Mouse (Mus musculus): ENCODE measurements around the gene Ncapd2. TPM values are rescaled to one million over a fixed set of nuclear protein-coding genes. Genes with fewer than 3 reads are reported as not detected.
A peak's percentile ranks its signal among the peaks of the same experiment; 100 is the strongest.

The Ncapd2 gene
- 34.7 TPM for polyA plus RNA-seq (2012; fragmentation: generic; extraction: Trizol)

DNA sequence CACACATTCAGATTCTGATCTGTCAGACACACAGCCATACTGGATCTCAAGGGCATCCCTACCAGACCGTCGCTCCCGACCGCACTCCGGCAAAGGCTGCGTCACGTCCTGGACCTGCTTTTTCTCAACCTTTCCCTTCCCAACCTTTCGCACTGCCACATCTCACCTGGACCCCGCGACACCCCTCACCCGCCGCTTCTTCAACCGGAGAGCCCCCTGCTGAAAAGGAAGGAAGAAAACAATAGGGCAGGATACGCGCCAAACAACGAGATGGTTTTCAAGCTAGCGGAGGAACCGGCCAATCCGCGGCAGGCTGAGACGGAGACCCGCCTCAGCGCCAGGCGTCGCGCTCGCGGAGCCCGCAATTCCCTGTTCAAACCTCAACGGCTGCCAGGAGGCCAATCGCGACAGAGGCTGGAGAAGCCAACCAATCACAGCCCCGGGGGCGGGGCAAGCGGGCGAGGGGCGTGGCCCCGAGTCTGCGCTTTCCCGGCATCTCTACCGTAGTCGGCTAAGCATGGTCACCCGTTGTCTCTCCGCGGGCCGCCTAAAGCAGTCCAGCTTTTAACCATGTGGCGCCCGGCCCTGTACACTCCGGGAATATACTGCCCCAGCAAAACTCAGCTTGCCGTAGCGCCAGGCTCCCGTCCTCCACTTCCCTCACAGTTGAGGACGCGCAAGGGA lies at the start of gene Ncapd2, which contains the start of gene Mrpl51:
Ncapd2 (minus strand) TSS at position 370 of the 684 bp plus-strand sequence.
Mrpl51 (plus strand) TSS at position 470 of the 684 bp plus-strand sequence.
- peak within 1 kb of the TSS; percentile 86 for H3K4me2 ChIP-seq (ENCODE audit: low read depth)
- peak within 1 kb of the TSS; percentile 92 for H3K4me3 ChIP-seq
- peak in 1 of 3 experiments; percentile 1 for TF ChIP-seq MYOD1 (IDR thresholded peaks at IDR 0.05; ENCODE audit: control insufficient read depth in 1 of 3, insufficient read length in 2 of 3, low read depth in 2 of 3)
- peak; percentile 86 for TF ChIP-seq E2F4 (IDR thresholded peaks at IDR 0.05; ENCODE audit: insufficient read depth)
- TF ChIP-seq SRF (IDR thresholded peaks at IDR 0.05; ENCODE audit: control insufficient read depth, insufficient read length, low read depth): no peak
- peak; percentile 23 for TF ChIP-seq POLR2AphosphoS2 (IDR thresholded peaks at IDR 0.05; ENCODE audit: insufficient read length, low read depth)
- TF ChIP-seq POLR2A (IDR thresholded peaks at IDR 0.05; ENCODE audit: insufficient read length, low read depth): peak; percentile 12
- H3K79me2 ChIP-seq (ENCODE audit: control insufficient read depth, insufficient read depth): peaks cover 57% of the 10 kb centered on the region
- peak within 1 kb of the TSS; percentile 71 for H3ac ChIP-seq (ENCODE audit: control insufficient read depth, insufficient read length)
- H3K27me3 ChIP-seq (ENCODE audit: control insufficient read depth, insufficient read depth, insufficient read length): no peaks in the 10 kb centered on the region
- H3K36me3 ChIP-seq (ENCODE audit: control insufficient read depth, insufficient read depth): peaks cover 22% of the 10 kb centered on the region

DNA sequence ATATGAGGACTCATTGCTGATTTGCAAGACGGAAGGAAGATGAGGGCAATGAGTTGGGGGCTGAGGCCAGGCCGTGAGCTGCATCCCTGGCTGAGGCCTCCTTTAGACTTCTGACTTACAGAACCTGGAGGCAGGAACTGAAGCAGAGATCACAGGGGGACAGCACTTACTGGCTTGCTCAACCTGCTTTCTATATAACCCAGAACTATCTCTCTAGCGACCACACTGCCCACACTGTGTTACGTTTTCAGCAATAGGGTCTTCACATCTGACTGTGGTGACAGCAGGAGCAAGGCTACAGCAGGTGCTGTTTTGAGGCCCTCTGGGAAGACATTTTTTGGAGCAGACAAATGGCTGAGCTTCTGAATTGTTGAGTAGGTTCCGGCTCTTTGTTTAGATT lies 49.1 kb upstream of the Ncapd2 start:
- H3ac ChIP-seq (ENCODE audit: control insufficient read depth, insufficient read length): no peak overlapping the region

GRCm38 (mm10) chr6:125239547-125239946 lies 48.0 kb upstream of the Ncapd2 start:
- Histone ChIP-seq H3K79me2 (ENCODE audit: control insufficient read depth, insufficient read depth) (no peaks in the 10 kb centered on the region), H3K36me3 (ENCODE audit: control insufficient read depth, insufficient read depth) (no peaks in the 10 kb centered on the region), H3K4me3 (no peak overlapping the region), H3ac (ENCODE audit: control insufficient read depth, insufficient read length) (no peak overlapping the region), H3K27me3 (ENCODE audit: control insufficient read depth, insufficient read depth, insufficient read length) (no peaks in the 10 kb centered on the region), H3K4me2 (ENCODE audit: low read depth) (no peak overlapping the region)
- TF ChIP-seq USF1 (IDR thresholded peaks at IDR 0.05; ENCODE audit: low read depth) (no peak), REST (IDR thresholded peaks at IDR 0.05; ENCODE audit: insufficient read depth, insufficient read length) (no peak), MYOD1 (IDR thresholded peaks at IDR 0.05; ENCODE audit: control insufficient read depth in 1 of 3, insufficient read length in 2 of 3, low read depth in 2 of 3) (no peak), POLR2A (IDR thresholded peaks at IDR 0.05; ENCODE audit: insufficient read length, low read depth) (no peak), MYOG (IDR thresholded peaks at IDR 0.05; ENCODE audit: control insufficient read depth in 1 of 3, insufficient read depth in 1 of 3, insufficient read length in 2 of 3, low read depth in 2 of 3) (no peak), MAX (IDR thresholded peaks at IDR 0.05; ENCODE audit: low read depth) (no peak), TCF12 (IDR thresholded peaks at IDR 0.05; ENCODE audit: insufficient read depth, poor library complexity, severe bottlenecking) (no peak)

More for the DNA sequence above, 49.1 kb upstream of the Ncapd2 start:
- Histone ChIP-seq H3K4me3 (no peak overlapping the region), H3K36me3 (ENCODE audit: control insufficient read depth, insufficient read depth) (no peaks in the 10 kb centered on the region), H3K4me2 (ENCODE audit: low read depth) (no peak overlapping the region), H3K79me2 (ENCODE audit: control insufficient read depth, insufficient read depth) (no peaks in the 10 kb centered on the region), H3K27me3 (ENCODE audit: control insufficient read depth, insufficient read depth, insufficient read length) (no peaks in the 10 kb centered on the region)
- TF ChIP-seq CEBPB (IDR thresholded peaks at IDR 0.05; ENCODE audit: insufficient read depth, poor library complexity, severe bottlenecking) (no peak), USF1 (IDR thresholded peaks at IDR 0.05; ENCODE audit: low read depth) (no peak), MAX (IDR thresholded peaks at IDR 0.05; ENCODE audit: low read depth) (no peak), E2F4 (IDR thresholded peaks at IDR 0.05; ENCODE audit: insufficient read depth) (no peak), POLR2A (IDR thresholded peaks at IDR 0.05; ENCODE audit: insufficient read length, low read depth) (no peak), TCF12 (IDR thresholded peaks at IDR 0.05; ENCODE audit: insufficient read depth, poor library complexity, severe bottlenecking) (no peak), POLR2AphosphoS2 (IDR thresholded peaks at IDR 0.05; ENCODE audit: insufficient read length, low read depth) (no peak), MYOD1 (IDR thresholded peaks at IDR 0.05; ENCODE audit: control insufficient read depth in 1 of 3, insufficient read length in 2 of 3, low read depth in 2 of 3) (no peak), MYOG (IDR thresholded peaks at IDR 0.05; ENCODE audit: control insufficient read depth in 1 of 3, insufficient read depth in 1 of 3, insufficient read length in 2 of 3, low read depth in 2 of 3) (no peak), SRF (IDR thresholded peaks at IDR 0.05; ENCODE audit: control insufficient read depth, insufficient read length, low read depth) (no peak), REST (IDR thresholded peaks at IDR 0.05; ENCODE audit: insufficient read depth, insufficient read length) (no peak), TCF3 (IDR thresholded peaks at IDR 0.05; ENCODE audit: insufficient read length, low read depth) (no peak)

DNA sequence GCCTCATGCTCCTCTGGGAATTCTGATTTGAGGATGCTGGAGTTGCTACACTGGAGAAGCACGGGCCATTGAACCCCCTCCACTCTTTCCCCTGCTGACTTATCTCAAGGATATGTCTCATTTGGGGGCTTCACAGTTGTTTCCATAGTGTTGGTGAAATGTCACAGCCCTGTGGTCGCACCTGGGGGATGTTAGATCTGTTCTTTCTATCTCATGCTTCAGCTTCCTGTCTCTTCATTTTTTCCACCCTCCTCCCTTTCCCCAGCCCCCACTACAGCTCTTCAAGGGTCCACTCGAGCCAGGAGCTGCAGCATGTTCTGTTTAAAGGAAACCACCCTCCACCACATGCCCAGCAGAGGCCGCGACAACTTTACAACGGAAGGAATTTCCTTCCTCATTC lies 46.9 kb upstream of the Ncapd2 start:
- no peaks in the 10 kb centered on the region for H3K79me2 ChIP-seq (ENCODE audit: control insufficient read depth, insufficient read depth)

DNA sequence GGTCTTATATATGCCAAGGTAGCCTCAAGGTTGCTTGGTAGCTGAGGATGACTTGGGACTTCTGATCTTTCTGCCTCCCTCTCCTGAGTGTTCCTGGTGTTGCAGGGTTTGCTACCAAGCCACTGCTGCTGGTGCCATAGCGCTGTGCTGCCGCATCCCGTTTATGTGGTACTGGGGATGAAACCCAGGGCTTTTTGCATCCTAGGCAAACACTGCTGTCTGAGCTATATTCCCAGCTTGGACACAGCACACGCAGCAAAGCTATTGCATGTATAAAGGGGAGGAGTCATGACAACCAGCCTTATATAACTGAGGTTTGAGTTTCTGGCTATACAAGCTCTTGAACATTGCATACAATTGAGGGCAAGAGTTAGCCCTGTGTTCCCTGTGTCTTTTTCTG lies 45.9 kb upstream of the Ncapd2 start:
- no peaks in the 10 kb centered on the region for H3K27me3 ChIP-seq (ENCODE audit: control insufficient read depth, insufficient read depth, insufficient read length)
- no peaks in the 10 kb centered on the region for H3K79me2 ChIP-seq (ENCODE audit: control insufficient read depth, insufficient read depth)
- TF ChIP-seq MYOD1 (IDR thresholded peaks at IDR 0.05; ENCODE audit: control insufficient read depth in 1 of 3, insufficient read length in 2 of 3, low read depth in 2 of 3): no peak
- no peak for TF ChIP-seq TCF3 (IDR thresholded peaks at IDR 0.05; ENCODE audit: insufficient read length, low read depth)
- TF ChIP-seq TCF12 (IDR thresholded peaks at IDR 0.05; ENCODE audit: insufficient read depth, poor library complexity, severe bottlenecking): no peak
- no peak for TF ChIP-seq CEBPB (IDR thresholded peaks at IDR 0.05; ENCODE audit: insufficient read depth, poor library complexity, severe bottlenecking)
- TF ChIP-seq SRF (IDR thresholded peaks at IDR 0.05; ENCODE audit: control insufficient read depth, insufficient read length, low read depth): no peak
- no peak for TF ChIP-seq E2F4 (IDR thresholded peaks at IDR 0.05; ENCODE audit: insufficient read depth)
- no peak for TF ChIP-seq MYOG (IDR thresholded peaks at IDR 0.05; ENCODE audit: control insufficient read depth in 1 of 3, insufficient read depth in 1 of 3, insufficient read length in 2 of 3, low read depth in 2 of 3)
- TF ChIP-seq USF1 (IDR thresholded peaks at IDR 0.05; ENCODE audit: low read depth): no peak
- no peak for TF ChIP-seq MAX (IDR thresholded peaks at IDR 0.05; ENCODE audit: low read depth)
- TF ChIP-seq POLR2AphosphoS2 (IDR thresholded peaks at IDR 0.05; ENCODE audit: insufficient read length, low read depth): no peak
- TF ChIP-seq POLR2A (IDR thresholded peaks at IDR 0.05; ENCODE audit: insufficient read length, low read depth): no peak
- TF ChIP-seq REST (IDR thresholded peaks at IDR 0.05; ENCODE audit: insufficient read depth, insufficient read length): no peak
- no peak overlapping the region for H3ac ChIP-seq (ENCODE audit: control insufficient read depth, insufficient read length)
- no peak overlapping the region for H3K4me3 ChIP-seq
- H3K4me2 ChIP-seq (ENCODE audit: low read depth): no peak overlapping the region
- no peaks in the 10 kb centered on the region for H3K36me3 ChIP-seq (ENCODE audit: control insufficient read depth, insufficient read depth)

More for the DNA sequence above, 46.9 kb upstream of the Ncapd2 start:
- H3K4me3 ChIP-seq: no peak overlapping the region
- TF ChIP-seq USF1 (IDR thresholded peaks at IDR 0.05; ENCODE audit: low read depth): no peak
- no peak for TF ChIP-seq TCF12 (IDR thresholded peaks at IDR 0.05; ENCODE audit: insufficient read depth, poor library complexity, severe bottlenecking)
- no peak for TF ChIP-seq SRF (IDR thresholded peaks at IDR 0.05; ENCODE audit: control insufficient read depth, insufficient read length, low read depth)
- TF ChIP-seq POLR2A (IDR thresholded peaks at IDR 0.05; ENCODE audit: insufficient read length, low read depth): no peak
- no peak for TF ChIP-seq CEBPB (IDR thresholded peaks at IDR 0.05; ENCODE audit: insufficient read depth, poor library complexity, severe bottlenecking)
- TF ChIP-seq REST (IDR thresholded peaks at IDR 0.05; ENCODE audit: insufficient read depth, insufficient read length): no peak
- no peaks in the 10 kb centered on the region for H3K36me3 ChIP-seq (ENCODE audit: control insufficient read depth, insufficient read depth)
- H3K4me2 ChIP-seq (ENCODE audit: low read depth): no peak overlapping the region
- no peaks in the 10 kb centered on the region for H3K27me3 ChIP-seq (ENCODE audit: control insufficient read depth, insufficient read depth, insufficient read length)
- H3ac ChIP-seq (ENCODE audit: control insufficient read depth, insufficient read length): no peak overlapping the region
